Mouse (Mus musculus): ENCODE results near the gene Ablim2. TPM values are rescaled to one million over a fixed set of nuclear protein-coding genes. Genes with fewer than 3 reads are reported as not detected.

Gene Ablim2
- total RNA-seq, 2 experiments from 2014 or later: 12.2 to 17.5 TPM

DNA sequence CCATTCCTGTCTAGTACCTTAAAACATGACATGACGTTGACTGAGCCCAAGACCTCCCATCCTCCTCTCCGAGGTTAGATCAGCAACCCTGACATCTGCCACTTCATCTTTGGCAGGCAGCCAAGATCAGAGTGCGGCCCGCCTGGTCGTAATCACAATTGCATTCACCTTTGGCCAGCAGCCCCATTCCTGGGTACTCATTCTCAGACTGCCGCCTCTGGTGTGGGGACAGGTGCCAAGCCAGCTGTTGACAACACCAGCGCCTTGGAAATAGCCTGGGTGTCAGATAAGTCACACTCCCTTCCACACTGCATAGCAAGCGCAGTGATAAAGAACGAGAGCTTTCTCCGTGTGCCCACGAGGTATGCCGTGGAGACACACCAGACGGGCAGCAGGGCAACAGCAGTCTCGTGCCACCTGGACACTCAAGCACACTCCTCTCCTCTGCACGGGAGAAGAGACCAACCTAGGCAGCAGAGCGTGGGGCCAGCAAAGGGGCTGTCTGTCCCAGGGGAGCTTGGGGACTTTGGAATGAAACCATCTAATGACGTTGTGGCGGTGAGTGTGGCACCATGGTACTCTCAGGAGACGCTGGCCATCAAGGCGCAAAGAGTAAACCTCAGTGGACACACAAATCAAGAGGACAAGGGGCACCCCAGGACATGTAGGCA, 20.3 kb upstream of the Ablim2 start:
- intact Hi-C loops (cut with DNase I): no loop called here
- peak; percentile 60 to 70 for DNase-seq

DNA sequence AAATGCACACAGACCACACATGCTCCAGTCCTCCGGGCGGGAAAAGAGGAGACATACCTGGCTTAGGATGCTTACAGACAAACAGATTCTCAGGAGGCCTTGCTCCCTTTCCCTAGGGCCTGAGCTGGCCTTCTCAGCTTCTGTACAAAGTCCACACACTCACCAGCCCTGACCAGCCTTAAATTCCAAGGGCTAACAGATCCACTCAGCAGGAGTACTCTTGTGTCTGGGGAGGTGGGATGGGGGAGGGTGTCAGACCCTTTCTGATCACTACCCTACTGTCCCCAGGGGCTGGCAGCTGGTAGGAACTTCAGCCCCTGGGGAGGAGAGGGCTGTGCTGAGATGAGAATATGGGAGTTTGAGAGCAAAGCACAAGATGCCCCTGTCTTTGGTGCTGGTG, 18.7 kb upstream of the Ablim2 start:
- intact Hi-C loops (cut with DNase I): no loop called here
- DNase-seq: no peak

DNA sequence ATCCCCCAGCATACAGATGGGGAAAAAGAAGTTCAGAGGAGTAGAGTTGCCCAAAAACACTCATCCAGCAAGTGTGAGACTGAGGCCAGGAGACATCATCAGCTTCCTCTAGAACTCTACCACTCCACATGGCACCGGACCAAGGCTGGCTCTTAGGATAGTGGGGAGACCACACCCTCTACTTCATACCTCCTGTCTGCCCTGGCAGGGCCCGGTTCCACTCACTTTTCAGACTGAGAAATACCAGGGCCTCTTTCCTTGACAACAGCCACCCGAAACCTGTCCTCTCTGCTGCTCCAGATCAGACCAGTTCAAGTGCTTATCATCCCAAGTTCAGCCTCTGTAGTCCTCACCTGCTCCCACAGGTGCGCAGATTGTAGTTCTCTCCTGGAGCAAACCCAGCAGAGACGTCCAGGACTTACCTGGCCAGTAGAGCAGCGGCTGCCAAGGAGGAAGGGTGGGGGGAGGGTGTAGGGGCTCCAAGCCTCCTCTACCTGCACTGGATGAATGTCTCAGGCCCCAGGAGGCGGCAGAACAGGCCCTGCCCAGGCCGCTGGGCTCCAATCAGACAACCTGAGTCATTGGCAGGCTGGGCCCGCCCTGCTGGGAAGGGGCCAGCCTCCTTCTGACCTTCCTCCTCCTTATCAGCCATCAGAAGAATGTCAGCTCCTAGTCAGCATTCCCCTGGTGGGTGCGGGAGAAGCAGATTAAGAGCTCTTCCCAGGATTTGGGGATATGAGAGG, 18.0 kb upstream of the Ablim2 start, which contains the start of gene Sh3tc1:
Sh3tc1 (minus strand) TSS at position 452 of the 743 bp plus-strand sequence.
- intact Hi-C loops (cut with DNase I): no loop called here
- peak; percentile 40 to 58 for DNase-seq

DNA sequence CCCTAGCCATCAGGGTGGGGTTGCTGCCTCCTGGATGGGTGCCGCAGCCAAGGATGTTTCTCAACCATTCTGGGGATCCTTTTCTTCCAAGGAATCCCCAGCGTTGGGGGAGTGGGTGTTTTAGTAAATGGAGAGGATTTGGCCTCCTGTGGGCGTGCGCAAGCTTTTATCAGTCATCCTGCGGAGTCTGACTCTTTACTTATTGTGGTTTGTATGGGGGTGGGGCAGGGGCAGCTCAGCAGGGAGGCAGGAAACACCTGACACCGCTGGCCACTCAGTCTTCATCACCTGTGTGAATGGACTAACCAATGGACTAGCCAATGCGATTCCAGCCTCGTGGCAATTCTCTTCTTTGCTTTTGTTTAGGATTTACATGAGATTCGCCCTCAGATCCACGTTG, 17.0 kb upstream of the Ablim2 start:
- no peak for DNase-seq
- intact Hi-C loops (cut with DNase I): no loop called here

DNA sequence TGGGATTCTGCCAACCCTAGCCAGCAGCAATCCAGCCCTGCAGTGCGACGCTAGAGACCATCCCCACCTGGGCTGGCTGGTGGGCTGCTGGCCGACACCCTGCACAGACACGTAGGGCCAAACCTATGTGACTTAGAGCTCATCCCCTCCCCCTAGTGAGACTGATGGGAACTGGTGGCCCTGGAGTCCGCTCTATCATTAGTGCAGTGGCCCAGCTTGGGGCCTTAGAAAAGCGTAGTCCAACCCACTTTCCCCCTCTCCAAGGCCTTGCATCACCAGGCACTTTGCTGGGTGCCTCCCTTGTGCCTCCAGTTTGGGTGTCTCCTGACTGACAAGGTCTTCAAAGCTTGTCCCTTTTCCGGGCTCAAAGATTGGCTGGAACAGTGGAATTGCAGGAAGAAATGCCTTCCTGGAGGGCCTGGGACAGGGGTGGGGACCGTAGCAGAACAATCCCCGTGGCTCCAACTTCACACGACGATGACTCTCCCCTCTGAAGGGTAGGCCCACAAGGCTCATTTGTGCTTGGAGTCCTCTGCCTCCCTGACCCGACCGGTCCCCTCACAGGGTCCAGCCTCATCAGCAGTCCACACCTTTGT, 16.4 kb upstream of the Ablim2 start:
- no peak for DNase-seq
- intact Hi-C loops (cut with DNase I): no loop called here

DNA sequence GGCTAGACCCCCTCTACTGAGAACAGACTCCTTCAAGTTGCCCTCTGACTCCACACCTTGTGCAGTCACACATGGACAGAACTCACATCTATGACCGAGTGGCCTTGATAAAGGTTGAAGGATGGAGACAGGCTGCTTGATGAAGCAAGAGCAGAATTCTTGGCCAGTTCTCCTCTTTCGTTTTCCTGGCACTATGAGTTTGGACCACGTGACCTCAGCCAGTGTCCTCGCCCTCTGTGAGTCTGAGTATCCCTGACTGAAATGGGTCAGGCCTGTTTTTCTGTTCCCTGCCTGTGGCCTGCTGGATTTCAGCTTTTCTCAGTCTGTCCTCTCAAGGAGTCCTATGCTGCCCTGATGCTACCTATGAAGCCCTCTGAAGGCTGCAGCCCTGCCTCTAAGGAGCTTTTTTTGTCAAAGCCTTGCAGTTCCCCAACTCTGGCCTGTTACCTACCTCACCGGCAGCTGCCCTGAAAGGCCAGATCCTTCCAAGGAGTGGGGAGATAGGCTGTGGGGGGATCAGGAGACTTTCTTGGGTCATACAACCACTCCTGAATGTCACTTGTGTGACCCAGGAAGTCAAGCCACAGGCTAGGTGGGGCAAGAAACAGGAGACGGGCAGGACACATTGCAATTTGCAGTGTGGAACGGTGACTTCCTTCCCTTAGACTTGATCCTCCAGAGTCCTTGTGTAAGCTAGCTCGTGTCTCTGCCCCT, 14.3 kb upstream of the Ablim2 start:
- peak; percentile 54 to 67 for DNase-seq
- intact Hi-C loops (cut with DNase I): no loop called here

DNA sequence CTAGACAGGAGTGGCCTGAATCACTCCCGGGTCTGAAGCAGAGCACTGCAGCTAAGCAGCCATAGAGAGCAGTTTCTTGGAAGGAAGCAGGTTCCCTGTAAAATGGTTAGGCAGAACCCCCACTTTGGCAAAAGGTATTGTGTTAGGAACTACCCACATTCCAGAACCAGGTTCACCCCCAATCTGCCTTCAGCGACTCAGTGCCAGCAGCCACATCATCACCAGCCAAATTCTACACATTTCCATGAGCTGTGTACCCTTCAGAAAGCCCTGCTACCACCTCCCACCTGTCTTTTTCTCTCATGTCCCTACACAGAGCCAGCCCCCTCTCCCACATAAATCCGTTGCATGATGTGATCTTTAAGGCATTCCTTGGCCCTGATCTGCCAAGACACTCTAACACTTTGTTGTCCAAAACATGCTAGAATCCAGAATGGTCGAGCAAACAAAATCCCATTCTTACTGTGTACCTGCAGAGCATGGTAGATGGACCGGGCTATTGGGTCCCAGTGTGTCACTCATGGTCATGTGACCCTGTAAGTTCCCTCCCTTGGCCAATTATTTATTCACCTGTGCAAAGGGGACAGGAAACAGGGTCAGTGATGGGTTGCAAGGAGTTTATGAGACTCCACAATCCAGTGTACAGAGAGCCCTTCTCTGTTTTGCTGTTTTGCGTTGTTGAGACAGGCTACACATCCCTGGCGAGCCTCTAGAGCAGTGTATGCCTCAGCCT, 13.5 kb upstream of the Ablim2 start:
- intact Hi-C loops (cut with DNase I): no loop called here
- DNase-seq: no peak

DNA sequence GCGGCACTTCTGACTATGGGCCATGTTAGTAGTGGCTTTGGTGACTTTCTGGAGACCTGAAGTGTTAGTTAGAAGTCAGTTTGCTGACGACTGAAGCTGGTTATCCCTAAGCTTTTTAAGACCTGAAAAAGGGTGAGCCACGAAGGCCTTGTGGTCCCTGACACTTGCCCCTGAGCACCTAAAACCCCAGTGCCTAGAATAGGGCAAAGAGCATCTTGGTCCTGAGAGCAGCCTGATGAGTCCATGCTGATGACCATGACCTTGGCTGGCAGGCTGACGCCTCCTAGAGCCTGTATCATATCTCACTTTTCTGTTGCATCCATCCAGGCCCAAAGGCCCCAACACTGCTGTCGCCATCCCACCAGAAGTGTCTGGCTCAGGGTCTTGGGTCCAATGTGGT, 12.3 kb upstream of the Ablim2 start:
- intact Hi-C loops (cut with DNase I): no loop called here
- DNase-seq: no peak

DNA sequence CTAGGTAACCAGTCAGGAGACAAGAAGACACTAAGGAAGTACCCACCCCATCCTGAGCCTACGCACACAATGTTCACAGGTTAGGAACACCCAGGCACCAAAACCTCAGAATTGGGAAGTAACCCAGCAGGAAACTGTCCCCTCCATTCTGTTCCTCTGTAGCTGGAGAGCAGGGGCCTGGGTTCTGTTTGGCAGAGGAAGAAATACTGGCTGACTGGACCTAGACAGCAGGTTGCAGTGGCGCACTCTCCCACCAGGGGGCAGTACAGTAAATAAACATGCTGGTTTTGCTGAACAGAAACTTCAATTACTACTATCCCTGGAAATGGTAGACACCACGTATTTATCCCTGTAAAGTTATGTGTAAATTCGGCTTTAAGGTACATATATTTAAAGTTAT, 10.8 kb upstream of the Ablim2 start:
- intact Hi-C loops (cut with DNase I): loop anchor here (1.0 to 2.0 kb wide), 2 partner anchors 20 to 111 kb away; no protein-coding TSS in a partner anchor
- DNase-seq: peak; percentile 82 to 88

DNA sequence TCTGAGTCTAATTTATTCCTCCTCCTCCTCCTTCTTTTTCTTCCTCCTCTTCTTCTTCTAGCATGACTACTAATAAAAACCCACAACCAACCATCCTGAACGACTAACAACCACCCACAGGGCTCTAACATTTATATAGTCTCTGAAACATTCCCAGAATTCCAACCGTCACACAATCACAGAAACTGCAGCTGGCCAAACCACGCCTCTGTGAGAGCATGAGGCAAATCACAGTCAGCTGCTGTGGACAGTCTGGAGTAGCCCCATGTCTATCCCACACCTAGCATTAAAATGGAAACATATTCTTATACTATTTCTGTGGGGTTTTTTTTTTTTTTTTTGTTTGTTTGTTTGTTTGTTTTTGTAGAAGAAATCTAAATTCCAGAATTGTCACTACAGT, 8.3 kb upstream of the Ablim2 start:
- intact Hi-C loops (cut with DNase I): no loop called here
- no peak for DNase-seq

DNA sequence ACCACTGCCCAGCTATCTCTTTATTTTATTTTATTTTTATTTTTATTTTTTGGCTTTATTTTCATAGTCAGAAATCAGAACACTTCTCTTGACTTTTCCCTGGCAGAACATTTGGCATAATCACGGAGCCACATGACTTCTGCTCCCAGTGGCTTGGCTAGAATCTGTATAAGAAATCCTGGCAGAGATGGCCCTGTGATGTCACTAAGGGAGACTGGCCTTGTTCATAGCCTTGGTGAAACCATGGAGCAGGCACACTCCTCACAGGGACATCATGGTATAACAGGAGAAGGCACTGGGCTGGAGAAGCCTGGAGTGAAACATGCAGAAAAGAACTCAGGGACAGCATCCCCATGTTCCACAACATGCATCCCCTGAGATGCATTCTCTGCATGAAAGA, 7.7 kb upstream of the Ablim2 start:
- intact Hi-C loops (cut with DNase I): no loop called here
- DNase-seq: no peak

DNA sequence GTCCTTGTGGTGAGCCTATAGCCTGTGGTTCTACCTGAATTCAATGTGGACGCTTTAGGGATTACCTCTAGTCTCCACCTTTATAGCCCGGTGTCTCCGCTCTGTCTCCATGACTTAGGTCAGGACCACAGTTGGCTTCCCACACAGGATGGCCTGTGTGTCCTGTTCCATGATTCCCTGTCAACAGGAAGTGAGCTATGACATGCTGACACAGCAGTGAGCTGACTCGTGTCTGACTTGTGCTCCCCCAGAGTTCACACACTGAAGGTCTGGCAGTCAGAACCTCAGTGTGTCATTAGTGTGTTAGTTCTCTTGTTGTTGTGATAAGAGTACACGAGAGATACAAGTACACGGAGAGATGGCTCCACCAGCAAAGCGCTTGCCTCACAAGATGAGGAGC, 6.7 kb upstream of the Ablim2 start:
- no peak for DNase-seq
- intact Hi-C loops (cut with DNase I): no loop called here

DNA sequence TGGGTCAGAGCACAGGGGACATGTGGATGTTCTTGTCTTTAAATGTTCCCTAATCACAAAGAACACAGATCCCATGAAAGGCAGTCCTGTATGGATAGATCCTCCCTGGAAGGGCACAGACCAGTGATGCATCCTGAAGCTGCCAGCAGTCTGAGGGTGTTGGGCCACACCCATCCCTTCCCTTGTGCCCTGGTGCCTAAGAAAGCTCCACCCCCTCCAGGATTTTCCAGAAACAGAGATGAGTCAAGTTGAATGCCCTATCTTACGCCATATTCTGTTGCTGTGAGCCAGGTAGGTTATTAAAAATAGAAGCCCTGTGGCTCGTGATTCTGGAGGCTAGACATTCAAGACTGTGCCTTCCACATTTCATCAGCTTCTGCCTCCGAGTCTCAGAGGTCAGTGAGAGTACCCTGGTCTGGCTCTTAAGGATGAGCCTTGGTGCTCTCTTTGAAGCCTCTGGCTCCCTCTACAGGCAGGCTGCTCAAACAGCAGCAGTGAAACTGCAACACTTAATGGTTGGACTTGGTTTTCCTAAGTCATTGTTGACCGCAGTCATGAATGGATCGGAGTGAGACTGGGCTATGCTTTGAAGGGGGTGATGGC, 2.4 kb upstream of the Ablim2 start:
- intact Hi-C loops (cut with DNase I): loop anchor here (1.0 to 5.0 kb wide), 2 partner anchors 54 to 158 kb away; no protein-coding TSS in a partner anchor
- peak; percentile 63 to 80 for DNase-seq

DNA sequence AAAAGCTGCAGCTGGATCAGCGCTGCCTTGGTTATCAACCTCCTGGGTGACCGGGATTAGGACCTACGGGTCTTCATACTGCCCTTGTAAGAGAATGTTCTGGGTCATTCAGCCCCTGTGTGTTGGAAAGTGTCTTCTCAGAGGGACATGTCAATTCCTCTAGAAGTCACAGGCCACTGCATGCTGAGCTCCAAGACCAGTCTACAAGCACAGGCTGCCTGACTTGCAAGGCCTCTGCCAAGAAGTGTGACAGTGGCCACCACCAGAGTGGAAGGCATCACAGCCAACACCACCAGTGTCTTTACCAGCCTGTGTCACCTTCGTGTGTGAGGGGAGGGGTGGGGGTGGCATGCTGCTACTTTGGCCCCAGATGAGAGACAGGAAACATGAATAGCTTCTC, 1.7 kb upstream of the Ablim2 start:
- DNase-seq: no peak
- intact Hi-C loops (cut with DNase I): loop anchor here (2.0 to 5.0 kb wide), 2 partner anchors 37 to 159 kb away; no protein-coding TSS in a partner anchor

DNA sequence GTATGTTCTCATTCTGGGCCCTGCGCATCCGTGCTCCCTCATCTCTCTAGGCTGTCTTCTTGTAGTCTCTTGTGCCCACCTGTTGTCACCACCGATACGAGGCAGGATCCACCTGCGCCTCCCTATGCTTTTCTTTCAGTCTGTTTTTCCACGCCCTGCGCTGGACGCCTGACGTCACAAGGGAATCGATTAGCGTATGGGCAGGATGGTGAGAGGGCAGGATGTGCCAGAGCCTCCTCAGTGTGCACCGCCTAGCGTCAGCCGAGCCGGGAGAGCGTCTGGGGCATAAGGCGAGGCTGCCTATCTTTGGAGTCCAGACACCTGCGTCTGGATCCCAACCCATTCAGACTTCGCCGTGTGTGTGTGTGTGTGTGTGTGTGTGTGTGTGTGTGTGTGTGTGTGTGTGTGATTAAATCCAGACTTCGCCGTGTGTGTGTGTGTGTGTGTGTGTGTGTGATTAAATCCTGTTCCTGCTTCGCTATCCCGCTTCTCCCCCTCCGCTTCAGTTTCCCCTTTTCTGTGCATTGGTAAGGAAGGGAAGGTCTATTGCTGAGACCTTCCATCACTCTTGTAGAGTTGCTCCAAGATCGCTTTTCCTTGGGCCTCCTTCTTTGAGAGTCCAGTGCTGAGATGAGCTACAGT, 562 bp upstream of the Ablim2 start:
- intact Hi-C loops (cut with DNase I): loop anchor here (2.0 to 5.0 kb wide), 2 partner anchors 38 to 160 kb away; no protein-coding TSS in a partner anchor

DNA sequence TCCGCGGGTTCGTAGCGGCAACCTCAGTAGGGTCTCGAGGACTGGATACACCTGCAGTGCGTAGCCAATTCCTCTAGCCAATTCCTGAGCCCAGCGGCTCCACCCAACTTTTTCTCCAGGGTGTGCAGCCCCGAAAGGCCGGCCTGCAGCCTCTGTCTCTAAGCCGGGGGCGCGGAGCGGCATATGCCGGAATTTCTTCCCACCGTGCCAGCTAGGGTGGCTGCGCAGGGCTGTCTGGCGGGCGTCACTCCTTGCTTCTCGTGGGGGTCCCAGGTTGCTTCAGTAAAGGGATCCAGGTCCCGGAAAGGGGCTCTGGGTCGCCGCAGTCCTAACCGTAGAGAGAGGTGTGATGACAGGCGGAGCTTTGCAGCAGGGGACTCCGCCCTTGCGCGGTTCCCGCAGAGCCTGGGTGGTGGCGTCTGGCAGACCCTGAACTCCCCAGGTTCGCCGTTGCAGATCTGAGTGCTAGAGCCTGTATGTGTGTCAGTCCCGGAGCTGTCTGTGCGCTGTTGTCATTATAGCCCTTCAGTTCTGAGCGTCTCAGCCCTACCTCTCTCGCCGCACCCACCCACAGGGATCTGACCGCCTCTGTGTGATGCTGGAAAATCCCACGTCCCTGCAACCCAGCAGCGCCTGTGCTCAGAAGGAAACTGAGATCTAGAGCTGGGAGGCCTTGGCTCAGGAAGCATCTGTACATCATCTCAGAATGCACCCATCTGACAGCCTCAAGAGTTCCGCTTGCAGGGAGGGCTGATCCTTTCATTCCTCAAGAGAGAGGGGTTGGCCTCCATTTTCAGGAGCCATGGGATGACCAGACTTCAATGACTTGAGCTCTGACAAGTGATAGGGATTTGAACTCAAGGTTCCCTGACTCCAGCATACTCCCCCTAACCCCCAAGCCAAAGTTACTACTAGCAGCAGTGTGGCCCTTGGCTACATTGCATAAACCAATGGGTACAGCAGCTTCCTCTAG, 687 bp downstream of the Ablim2 start:
- peak in 1 of 2 experiments; percentile 34 for DNase-seq
- intact Hi-C loops (cut with DNase I): loop anchor here (5.0 kb wide), 1 partner anchor 161 kb away; no protein-coding TSS in a partner anchor

More for the DNA sequence above, 562 bp upstream of the Ablim2 start:
- DNase-seq: no peak

DNA sequence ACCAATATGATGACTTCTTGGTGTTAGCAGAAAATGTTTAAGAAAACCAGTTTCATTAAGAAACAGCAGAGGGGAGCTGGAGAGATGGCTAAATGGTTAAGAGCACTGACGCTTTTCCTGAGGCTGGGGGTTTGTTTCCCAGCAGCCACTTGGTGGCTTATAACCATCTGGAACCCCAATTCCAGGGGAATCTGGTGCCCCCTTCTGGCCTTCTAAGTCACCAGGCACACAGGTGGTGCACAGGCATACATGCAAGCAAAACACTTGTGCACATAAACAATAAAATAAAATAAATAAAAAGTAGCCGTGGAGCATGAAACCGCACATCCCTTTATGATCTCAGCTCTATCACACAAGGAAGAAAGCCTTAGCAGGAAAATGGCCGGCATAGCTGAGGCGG, 3.6 kb downstream of the Ablim2 start:
- DNase-seq: no peak
- intact Hi-C loops (cut with DNase I): no loop called here

DNA sequence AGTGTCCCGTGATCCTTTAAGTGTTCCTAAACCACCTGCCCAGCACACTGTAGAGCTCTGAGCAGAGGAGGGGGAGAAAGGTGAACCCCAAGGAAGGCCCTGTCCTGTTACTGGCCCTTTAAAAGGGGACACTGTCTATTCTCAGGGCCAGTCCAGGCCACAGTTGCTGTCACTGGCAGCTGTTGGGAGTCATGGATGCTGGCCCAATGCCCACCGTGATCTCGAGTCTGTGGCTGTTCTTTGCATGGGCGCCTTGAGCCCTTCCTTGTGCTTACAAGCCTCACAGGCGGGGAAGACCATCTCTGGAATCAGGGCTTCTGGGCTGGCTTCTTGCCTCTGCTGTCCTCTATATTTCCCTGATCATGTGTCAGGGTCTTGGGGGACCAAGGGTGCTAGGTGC, 4.7 kb downstream of the Ablim2 start:
- DNase-seq: peak; percentile 78 to 83
- intact Hi-C loops (cut with DNase I): no loop called here
